Mouse (Mus musculus) kidney, adult 2 months (tissue): ENCODE measurements around the gene Tcf23. TPM values are rescaled to one million over a fixed set of nuclear protein-coding genes. Genes with fewer than 3 reads are reported as not detected.
A peak's percentile ranks its signal among the peaks of the same experiment; 100 is the strongest.

Experiments used
- DNase-seq: peaks from one replicate; pipeline ENCODE4 v3.0.0; 2021
- H3K27ac ChIP-seq: fragments of 200-500 bp; 2 replicates; pipeline ENCODE4 v1.5.1; 2012; ENCODE audit warnings: low read depth, low read length, control low read depth, inconsistent platforms; ENCODE audit not compliant: insufficient read depth
- H3K27me3 ChIP-seq: fragments of 200-500 bp; replicated peaks from 2 replicates; pipeline ENCODE4 v1.6.1; 2012; ENCODE audit warnings: mild to moderate bottlenecking, moderate library complexity, low read length, inconsistent platforms; ENCODE audit not compliant: control insufficient read depth, insufficient read depth
- H3K36me3 ChIP-seq: fragments of 200-500 bp; 2 replicates; pipeline ENCODE4 v1.6.1; 2012; ENCODE audit warnings: mild to moderate bottlenecking, moderate library complexity, low read length, inconsistent platforms; ENCODE audit not compliant: control insufficient read depth, insufficient read depth
- H3K4me1 ChIP-seq: fragments of 200-500 bp; 2 replicates; pipeline ENCODE4 v1.6.1; 2011; ENCODE audit warnings: low read length; ENCODE audit not compliant: control insufficient read depth, insufficient read depth
- H3K4me3 ChIP-seq: fragments of 200-500 bp; 2 replicates; pipeline ENCODE4 v1.5.1; 2011; ENCODE audit warnings: mild to moderate bottlenecking, low read depth, low read length, control low read depth; ENCODE audit not compliant: insufficient read depth
- CTCF ChIP-seq: fragments of 200-500 bp; conservative IDR thresholded peaks from 2 replicates; pipeline ENCODE4 v1.5.1; 2011; ENCODE audit warnings: low read depth, mild to moderate bottlenecking, control low read depth, low read length, moderate library complexity, mixed read lengths; ENCODE audit not compliant: insufficient read depth, insufficient read length
- POLR2A ChIP-seq: fragments of 200-500 bp; IDR thresholded peaks from one replicate; pipeline ENCODE4 v1.6.1; 2011; ENCODE audit warnings: low read depth, low read length, control low read depth
- WGBS: fragments of 180-500 bp; shearing (Covaris S2); methylation state at CpG from one replicate; pipeline ENCODE4 v1.1.7; 2018; 5-methylcytosine and 5-hydroxymethylcytosine counted together
- polyA plus RNA-seq: library from polyadenylated mRNA; depleted of rRNA; stranded (reverse); fragments of >200 nt; gene quantifications from 2 replicates; pipeline ENCODE4 v1.2.3, GENCODE M21; 2012

Tcf23 gene
- polyA plus RNA-seq, 1 experiment: 0.16 TPM

- Histone ChIP-seq H3K4me1 (no peaks in the 10 kb centered on the region), H3K36me3 (no peaks in the 10 kb centered on the region), H3K27me3 (no peaks in the 10 kb centered on the region), H3K27ac (no peak overlapping the region), H3K4me3 (no peak overlapping the region)
- no peak for DNase-seq
- 66% methylated on average over 2 of the region's 2 CpGs for WGBS
- TF ChIP-seq POLR2A (no peak), CTCF (no peak)
Observed at GRCm38 (mm10) chr5:30969440-30969839, 978 bp downstream of the Tcf23 start.

- 53% methylated on average over 9 of the region's 9 CpGs for WGBS
- Histone ChIP-seq H3K36me3 (no peaks in the 10 kb centered on the region), H3K27ac (peak overlapping the region; percentile 16; the same call in 1 of the 2 replicates), H3K4me1 (no peaks in the 10 kb centered on the region), H3K4me3 (no peak overlapping the region), H3K27me3 (no peaks in the 10 kb centered on the region)
- TF ChIP-seq CTCF: no peak
- TF ChIP-seq POLR2A: no peak
- peak; percentile 47 for DNase-seq
Observed at GRCm38 (mm10) chr5:30974870-30975656, 6.6 kb downstream of the Tcf23 start.

- Histone ChIP-seq H3K36me3 (no peaks in the 10 kb centered on the region), H3K27ac (no peak overlapping the region), H3K27me3 (no peaks in the 10 kb centered on the region), H3K4me1 (no peaks in the 10 kb centered on the region), H3K4me3 (no peak overlapping the region)
- peak; percentile 40 for DNase-seq
- no peak for TF ChIP-seq POLR2A
- peak; percentile 53 for TF ChIP-seq CTCF
- 17% methylated on average over 2 of the region's 2 CpGs for WGBS
Observed at GRCm38 (mm10) chr5:30982357-30982756, 13.9 kb downstream of the Tcf23 start.

GRCm38 (mm10) chr5:30992980-30993676 lies 24.7 kb downstream of the Tcf23 start:
- Histone ChIP-seq H3K4me3 (no peak overlapping the region), H3K4me1 (peaks cover 2% of the 10 kb centered on the region; the same call in 1 of the 2 replicates), H3K27me3 (no peaks in the 10 kb centered on the region), H3K36me3 (no peaks in the 10 kb centered on the region), H3K27ac (no peak overlapping the region)
- no peak for DNase-seq
- TF ChIP-seq POLR2A (no peak), CTCF (no peak)
- 85% methylated on average over 5 of the region's 5 CpGs for WGBS

- 81% methylated on average over 3 of the region's 3 CpGs for WGBS
- Histone ChIP-seq H3K27me3 (no peaks in the 10 kb centered on the region), H3K27ac (no peak overlapping the region), H3K4me1 (peaks cover 2% of the 10 kb centered on the region; the same call in 1 of the 2 replicates), H3K36me3 (no peaks in the 10 kb centered on the region), H3K4me3 (no peak overlapping the region)
- no peak for TF ChIP-seq CTCF
- TF ChIP-seq POLR2A: no peak
- no peak for DNase-seq
Observed at GRCm38 (mm10) chr5:30994074-30994473, 25.6 kb downstream of the Tcf23 start.

- Histone ChIP-seq H3K27ac (no peak overlapping the region), H3K36me3 (no peaks in the 10 kb centered on the region), H3K27me3 (no peaks in the 10 kb centered on the region), H3K4me1 (peaks cover 2% of the 10 kb centered on the region; the same call in 1 of the 2 replicates), H3K4me3 (no peak overlapping the region)
- TF ChIP-seq CTCF (no peak), POLR2A (no peak)
- DNase-seq: no peak
- WGBS: 54% methylated on average over 11 of the region's 11 CpGs
Observed at GRCm38 (mm10) chr5:30994910-30995635, 26.6 kb downstream of the Tcf23 start.
